Mouse (Mus musculus) intestine, embryonic 15.5 days (tissue): ENCODE measurements around the gene Cdt1. TPM values are rescaled to one million over a fixed set of nuclear protein-coding genes. Genes with fewer than 3 reads are reported as not detected.

Experiments
- ATAC-seq: fragments of 200-750 bp; cut with Nextera tagmentation; 2 replicates; pipeline ENCODE4 v1.8.0; 2017; ENCODE audit warnings: moderate TSS enrichment, moderate library complexity
- H3K27ac ChIP-seq: fragments of 300-500 bp; sonication (generic); 2 replicates; pipeline ENCODE4 v1.5.1; 2015; ENCODE audit warnings: mild to moderate bottlenecking, inconsistent platforms
- H3K27me3 ChIP-seq: fragments of 300-500 bp; sonication (generic); replicated peaks from 2 replicates; pipeline ENCODE4 v1.6.1; 2015; ENCODE audit warnings: inconsistent platforms
- H3K36me3 ChIP-seq: fragments of 300-500 bp; sonication (generic); 2 replicates; pipeline ENCODE4 v1.6.1; 2015; ENCODE audit warnings: inconsistent platforms
- H3K4me1 ChIP-seq: fragments of 300-500 bp; sonication (generic); replicated peaks from 2 replicates; pipeline ENCODE4 v1.6.1; 2015; ENCODE audit warnings: inconsistent platforms
- H3K4me2 ChIP-seq: fragments of 300-500 bp; sonication (generic); replicated peaks from 2 replicates; pipeline ENCODE4 v1.6.1; 2015; ENCODE audit warnings: mild to moderate bottlenecking, inconsistent platforms
- H3K4me3 ChIP-seq: fragments of 300-500 bp; sonication (generic); replicated peaks from 2 replicates; pipeline ENCODE4 v1.5.1; 2015; ENCODE audit warnings: inconsistent platforms
- H3K9ac ChIP-seq: fragments of 300-500 bp; sonication (generic); 2 replicates; pipeline ENCODE4 v1.6.1; 2015; ENCODE audit warnings: inconsistent platforms
- H3K9me3 ChIP-seq: fragments of 300-500 bp; sonication (generic); 2 replicates; pipeline ENCODE4 v1.6.1; 2016; ENCODE audit warnings: inconsistent platforms
- WGBS: fragments of 180-500 bp; shearing (Covaris S2); methylation state at CpG from one replicate; pipeline ENCODE4 v1.1.7; 2015; 5-methylcytosine and 5-hydroxymethylcytosine counted together
- polyA plus RNA-seq: library from polyadenylated mRNA; unstranded; fragments of >200 nt; fragmentation: Nextera tagmentation; extraction: Ambion mirVana; gene quantifications from 2 replicates; pipeline ENCODE4 v1.2.1, GENCODE M21; 2015

Cdt1 gene
- 40.3 and 41.8 TPM in 2 replicates for polyA plus RNA-seq

GRCm38 (mm10) chr8:122567361-122568108 lies at the start of gene Cdt1:
Gene Cdt1 (plus strand): TSS chr8:122568015.
- peak within 1 kb of the TSS; percentile 70 for H3K4me2 ChIP-seq
- H3K4me3 ChIP-seq, result peak within 1 kb of the TSS; percentile 81
- ATAC-seq, result peak; percentile 96
- H3K27me3 ChIP-seq, result no peaks in the 10 kb centered on the region
- WGBS, result under 1% methylated on average over 62 of the region's 62 CpGs
- no peaks in the 10 kb centered on the region for H3K9me3 ChIP-seq
- peak within 1 kb of the TSS; percentile 93 for H3K27ac ChIP-seq
- peaks cover 24% of the 10 kb centered on the region for H3K4me1 ChIP-seq
- H3K9ac ChIP-seq, result peak within 1 kb of the TSS; percentile 84
- peaks cover 29% of the 10 kb centered on the region for H3K36me3 ChIP-seq

GRCm38 (mm10) chr8:122520611-122521010 lies 47.2 kb upstream of the Cdt1 start:
- H3K27ac ChIP-seq, result no peak overlapping the region
- H3K9ac ChIP-seq, result no peak overlapping the region
- ATAC-seq, result no peak
- H3K9me3 ChIP-seq, result no peaks in the 10 kb centered on the region
- WGBS, result 70% methylated on average over 11 of the region's 11 CpGs
- H3K27me3 ChIP-seq, result no peaks in the 10 kb centered on the region
- no peak overlapping the region for H3K4me3 ChIP-seq
- peaks cover 60% of the 10 kb centered on the region for H3K4me1 ChIP-seq
- no peaks in the 10 kb centered on the region for H3K36me3 ChIP-seq
- no peak overlapping the region for H3K4me2 ChIP-seq

- peak; percentile 62 for ATAC-seq
- Histone ChIP-seq H3K27me3 (no peaks in the 10 kb centered on the region), H3K4me2 (peak overlapping the region; percentile 47), H3K9ac (peak overlapping the region; percentile 32), H3K4me3 (no peak overlapping the region; the same call in 1 of the 2 replicates), H3K4me1 (peaks cover 63% of the 10 kb centered on the region), H3K9me3 (no peaks in the 10 kb centered on the region), H3K36me3 (no peaks in the 10 kb centered on the region), H3K27ac (peak overlapping the region; percentile 81)
- 38% methylated on average over 14 of the region's 14 CpGs for WGBS
These were observed 44.8 kb upstream of the Cdt1 start for GRCm38 (mm10) chr8:122522796-122523651.

- peak overlapping the region; percentile 81 for H3K27ac ChIP-seq
- no peaks in the 10 kb centered on the region for H3K27me3 ChIP-seq
- H3K9me3 ChIP-seq, result no peaks in the 10 kb centered on the region
- no peak overlapping the region; the same call in 1 of the 2 replicates for H3K4me3 ChIP-seq
- 30% methylated on average over 23 of the region's 23 CpGs for whole genome bisulfite sequencing
- no peak for ATAC-seq
- H3K36me3 ChIP-seq, result no peaks in the 10 kb centered on the region
- peak overlapping the region; percentile 47 for H3K4me2 ChIP-seq
- peaks cover 55% of the 10 kb centered on the region for H3K4me1 ChIP-seq
- H3K9ac ChIP-seq, result peak overlapping the region; percentile 32
These were observed 44.0 kb upstream of the Cdt1 start for GRCm38 (mm10) chr8:122523652-122524360.

- Histone ChIP-seq H3K9me3 (no peaks in the 10 kb centered on the region), H3K36me3 (no peaks in the 10 kb centered on the region), H3K4me1 (peaks cover 54% of the 10 kb centered on the region), H3K27me3 (no peaks in the 10 kb centered on the region), H3K9ac (no peak overlapping the region), H3K4me3 (no peak overlapping the region), H3K27ac (0 out of 2 replicates have a peak overlapping the region, but pooled peaks have one; percentile 4), H3K4me2 (no peak overlapping the region)
- WGBS, result 73% methylated on average over 6 of the region's 6 CpGs
- ATAC-seq, result no peak
These were observed 43.3 kb upstream of the Cdt1 start for GRCm38 (mm10) chr8:122524506-122524905.

GRCm38 (mm10) chr8:122525004-122525403 lies 42.8 kb upstream of the Cdt1 start:
- Histone ChIP-seq H3K27ac (no peak overlapping the region), H3K27me3 (no peaks in the 10 kb centered on the region), H3K9ac (no peak overlapping the region), H3K4me1 (peaks cover 54% of the 10 kb centered on the region), H3K9me3 (no peaks in the 10 kb centered on the region), H3K4me2 (no peak overlapping the region), H3K36me3 (no peaks in the 10 kb centered on the region), H3K4me3 (no peak overlapping the region)
- no peak for ATAC-seq
- 66% methylated on average over 6 of the region's 6 CpGs for WGBS

- Histone ChIP-seq H3K4me2 (no peak overlapping the region), H3K4me1 (peaks cover 48% of the 10 kb centered on the region), H3K9ac (0 out of 2 replicates have a peak overlapping the region, but pooled peaks have one; percentile 24), H3K4me3 (no peak overlapping the region), H3K27me3 (no peaks in the 10 kb centered on the region), H3K27ac (peak overlapping the region; percentile 42), H3K9me3 (no peaks in the 10 kb centered on the region), H3K36me3 (no peaks in the 10 kb centered on the region)
- WGBS, result 54% methylated on average over 3 of the region's 3 CpGs
- ATAC-seq, result no peak
These were observed 41.7 kb upstream of the Cdt1 start for GRCm38 (mm10) chr8:122526084-122526483.

- no peak overlapping the region for H3K4me3 ChIP-seq
- no peak overlapping the region for H3K4me2 ChIP-seq
- H3K36me3 ChIP-seq, result no peaks in the 10 kb centered on the region
- H3K27me3 ChIP-seq, result no peaks in the 10 kb centered on the region
- H3K27ac ChIP-seq, result peak overlapping the region; percentile 42
- 50% methylated on average over 7 of the region's 7 CpGs for WGBS
- H3K4me1 ChIP-seq, result peaks cover 49% of the 10 kb centered on the region
- H3K9me3 ChIP-seq, result no peaks in the 10 kb centered on the region
- ATAC-seq, result no peak
- 0 out of 2 replicates have a peak overlapping the region, but pooled peaks have one; percentile 24 for H3K9ac ChIP-seq
These were observed 41.2 kb upstream of the Cdt1 start for GRCm38 (mm10) chr8:122526526-122527170.

- Histone ChIP-seq H3K27ac (no peak overlapping the region), H3K9me3 (no peaks in the 10 kb centered on the region), H3K9ac (no peak overlapping the region), H3K4me1 (peaks cover 45% of the 10 kb centered on the region), H3K27me3 (no peaks in the 10 kb centered on the region), H3K4me3 (no peak overlapping the region), H3K36me3 (no peaks in the 10 kb centered on the region), H3K4me2 (no peak overlapping the region)
- 91% methylated on average over 3 of the region's 3 CpGs for WGBS
- no peak for ATAC-seq
These were observed 39.9 kb upstream of the Cdt1 start for GRCm38 (mm10) chr8:122527937-122528336.

- Histone ChIP-seq H3K4me3 (no peak overlapping the region), H3K27ac (no peak overlapping the region), H3K4me2 (no peak overlapping the region), H3K36me3 (no peaks in the 10 kb centered on the region), H3K9me3 (no peaks in the 10 kb centered on the region), H3K4me1 (peaks cover 34% of the 10 kb centered on the region), H3K27me3 (no peaks in the 10 kb centered on the region), H3K9ac (no peak overlapping the region)
- 88% methylated on average over 4 of the region's 4 CpGs for WGBS
- ATAC-seq, result no peak
These were observed 38.7 kb upstream of the Cdt1 start for GRCm38 (mm10) chr8:122529159-122529558.

GRCm38 (mm10) chr8:122531312-122531711 lies 36.5 kb upstream of the Cdt1 start:
- no peak overlapping the region for H3K9ac ChIP-seq
- 75% methylated on average over 8 of the region's 8 CpGs for WGBS
- H3K4me1 ChIP-seq, result peaks cover 16% of the 10 kb centered on the region
- H3K4me2 ChIP-seq, result no peak overlapping the region
- no peaks in the 10 kb centered on the region for H3K27me3 ChIP-seq
- H3K36me3 ChIP-seq, result no peaks in the 10 kb centered on the region
- no peaks in the 10 kb centered on the region for H3K9me3 ChIP-seq
- H3K4me3 ChIP-seq, result no peak overlapping the region
- ATAC-seq, result no peak
- peak overlapping the region; percentile 7; the same call in 1 of the 2 replicates for H3K27ac ChIP-seq
